11 mouse cellular contexts compared by ENCODE assay signal in the genomic region with DNA sequence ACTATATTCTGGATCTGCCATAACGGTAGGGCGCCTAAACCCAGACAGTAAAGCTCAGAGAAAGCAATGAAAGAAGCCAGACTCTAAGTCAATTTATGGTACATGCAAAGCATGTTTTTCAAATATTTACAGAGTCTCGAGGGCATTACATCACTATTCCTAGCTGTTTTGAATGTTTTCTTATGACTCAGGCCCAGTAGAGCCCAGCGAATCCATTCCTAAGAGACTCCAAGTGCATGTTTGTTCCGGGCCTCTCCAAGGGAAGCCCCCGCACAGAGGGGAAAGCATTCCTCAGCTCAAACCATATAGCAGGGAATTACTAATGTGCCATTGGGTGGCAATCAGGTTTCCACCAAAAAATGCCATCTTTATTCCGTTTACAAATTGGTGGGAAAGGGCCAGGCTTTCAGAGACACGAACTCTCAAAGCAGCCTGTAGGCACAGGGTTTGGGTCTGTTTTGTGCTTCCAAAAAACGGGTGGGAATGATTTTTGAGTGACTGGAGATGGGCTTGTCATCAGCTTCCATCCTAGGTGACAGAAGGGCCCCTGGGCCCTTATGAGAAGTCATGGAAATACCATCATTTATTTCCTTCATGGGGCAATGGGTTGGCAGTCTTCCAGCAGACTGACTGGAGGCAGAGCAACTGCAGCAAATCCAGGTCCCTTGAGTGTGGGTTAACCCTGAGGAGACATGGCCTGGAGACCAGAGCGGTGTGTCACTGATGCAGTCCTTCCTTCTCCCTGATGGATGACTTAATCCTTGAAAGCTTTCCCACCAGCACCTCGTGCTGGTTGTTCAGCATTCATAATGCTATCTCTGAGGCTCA.
DNase-seq lines count a peak whose midpoint lies in the region; TF ChIP-seq lines count a peak whose summit lies in the region.
"Had no signal": no experiment of that assay in that cellular context is flagged by ENCODE, and none has a peak within 500 bp of the region (broad histone marks: within the 10 kb centered on the region; RNA-seq: fewer than 3 reads in every experiment).

No protein-coding gene starts in this region.

- DNase-seq in heart, adult 2 months = peak in 1 of 2 experiments; percentile 36
- no peak for DNase-seq in heart, embryonic 10.5 days (ENCODE audit: low spot score)
- DNase-seq in MN1 (ENCODE audit: low spot score) = peak; percentile 38
- DNase-seq in kidney, postnatal 25 days = peak; percentile 44 to 52
- DNase-seq in right cerebral cortex, postnatal 14 days = no peak
- no peak for DNase-seq in layer of hippocampus, postnatal 10 days (ENCODE audit: low spot score in 2 of 2)
- DNase-seq in urinary bladder, postnatal 36 days (ENCODE audit: low spot score in 2 of 2) = no peak
- DNase-seq: cerebellum, adult 11-12 months; thymus, postnatal 25 days had no signal

- no peak overlapping the region for H3K4me3 ChIP-seq in heart, adult 2 months
- no peak overlapping the region for H3K4me3 ChIP-seq in heart, embryonic 10.5 days
- no peak overlapping the region for H3K4me3 ChIP-seq in embryonic fibroblast, embryonic 13.5 days (ENCODE audit: insufficient read depth, low read length)
- H3K4me3 ChIP-seq: midbrain, embryonic 12.5 days had no signal

- H3K27ac ChIP-seq in heart, adult 2 months = peak overlapping the region; percentile 32
- H3K27ac ChIP-seq in heart, embryonic 10.5 days = no peak overlapping the region
- H3K27ac ChIP-seq in embryonic fibroblast, embryonic 13.5 days (ENCODE audit: insufficient read depth, low read length) = peak overlapping the region; percentile 81
- H3K27ac ChIP-seq: midbrain, embryonic 12.5 days had no signal

- no peaks in the 10 kb centered on the region for H3K9me3 ChIP-seq in heart, embryonic 10.5 days
- H3K9me3 ChIP-seq: midbrain, embryonic 12.5 days had no signal

- H3K9ac ChIP-seq in heart, adult 2 months (ENCODE audit: low read depth, low read length) = no peak overlapping the region
- H3K9ac ChIP-seq: midbrain, embryonic 12.5 days had no signal

- no peak for TF ChIP-seq CTCF in heart, adult 2 months (IDR thresholded peaks at IDR 0.05)
- no peak for TF ChIP-seq CTCF in embryonic fibroblast, embryonic 13.5 days (IDR thresholded peaks at IDR 0.05; ENCODE audit: borderline replicate concordance, insufficient read depth, low read length)

- no peak for TF ChIP-seq POLR2A in heart, adult 2 months (IDR thresholded peaks at IDR 0.05; ENCODE audit: insufficient read depth, low read depth, low read length)
- no peak for TF ChIP-seq POLR2A in embryonic fibroblast, embryonic 13.5 days (IDR thresholded peaks at IDR 0.05; ENCODE audit: low read depth, low read length)

- WGBS in heart, adult 2 months = 60% methylated on average over 11 of the region's 11 CpGs
- WGBS in heart, embryonic 10.5 days = 73% methylated on average over 11 of the region's 11 CpGs

- H3K36me3 ChIP-seq in heart, adult 2 months (ENCODE audit: control insufficient read depth, insufficient read depth, low read length) = no peaks in the 10 kb centered on the region
- H3K36me3 ChIP-seq in heart, embryonic 10.5 days = no peaks in the 10 kb centered on the region
- H3K36me3 ChIP-seq: midbrain, embryonic 12.5 days had no signal

- H3K27me3 ChIP-seq in heart, adult 2 months (ENCODE audit: control insufficient read depth, insufficient read depth, low read length) = no peaks in the 10 kb centered on the region
- peaks cover 3% of the 10 kb centered on the region; the same call in 1 of the 2 replicates for H3K27me3 ChIP-seq in heart, embryonic 10.5 days (ENCODE audit: insufficient read depth, poor library complexity, severe bottlenecking)
- H3K27me3 ChIP-seq: midbrain, embryonic 12.5 days had no signal

- H3K4me1 ChIP-seq in heart, adult 2 months (ENCODE audit: control insufficient read depth, insufficient read depth, low read length) = no peaks in the 10 kb centered on the region; the same call in 1 of the 2 replicates
- peaks cover 9% of the 10 kb centered on the region for H3K4me1 ChIP-seq in heart, embryonic 10.5 days
- peaks cover 12% of the 10 kb centered on the region for H3K4me1 ChIP-seq in embryonic fibroblast, embryonic 13.5 days (ENCODE audit: control insufficient read depth, insufficient read depth, low read length)
- H3K4me1 ChIP-seq: midbrain, embryonic 12.5 days had no signal

- TF ChIP-seq EP300 in heart, adult 2 months (IDR thresholded peaks at IDR 0.05; ENCODE audit: insufficient read depth, low read depth, low read length) = no peak

- H3K79me2 ChIP-seq in heart, adult 2 months (replicated peaks; ENCODE audit: control insufficient read depth, insufficient read depth, low read length) = no peaks in the 10 kb centered on the region

- intact Hi-C loops in heart, adult 2 months (cut with DNase I) = no loop called here

Comparison
In these comparisons a context has a peak if more than half of its experiments do, and no peak if none do; other contexts are left out.
1. DNase-seq: peak in MN1 (single experiment) and kidney, postnatal 25 days (2 of 2); none in heart, embryonic 10.5 days (single experiment), right cerebral cortex, postnatal 14 days (single experiment), layer of hippocampus, postnatal 10 days (0 of 2) and urinary bladder, postnatal 36 days (0 of 2).